In genomic region chr4:148896125-148896524, GRCm38 (mm10) we compare ENCODE assay signal across 23 mouse cellular contexts.
DNase-seq lines count a peak whose midpoint lies in the region; ATAC-seq and TF ChIP-seq lines count a peak whose summit lies in the region.
"Had no signal": no experiment of that assay in that cellular context is flagged by ENCODE, and none has a peak within 500 bp of the region (broad histone marks: within the 10 kb centered on the region; RNA-seq: fewer than 3 reads in every experiment).

No protein-coding gene starts in this region.

- TF ChIP-seq EP300 in stomach, postnatal 0 days (optimal IDR thresholded peaks at IDR 0.05) = no peak

- peaks cover 21% of the 10 kb centered on the region for H3K4me1 ChIP-seq in embryonic facial prominence, embryonic 15.5 days
- H3K4me1 ChIP-seq in embryonic facial prominence, embryonic 10.5 days = peaks cover 54% of the 10 kb centered on the region
- peaks cover 3% of the 10 kb centered on the region; the same call in 1 of the 2 replicates for H3K4me1 ChIP-seq in kidney, adult 2 months (ENCODE audit: control insufficient read depth, insufficient read depth, low read length)
- H3K4me1 ChIP-seq in kidney, postnatal 0 days (replicated peaks; ENCODE audit: insufficient read depth, low read length) = peaks cover 16% of the 10 kb centered on the region; the same call in 1 of the 2 replicates
- H3K4me1 ChIP-seq in stomach, postnatal 0 days (replicated peaks; ENCODE audit: control insufficient read depth, insufficient read depth) = peaks cover 6% of the 10 kb centered on the region

- no peak overlapping the region for H3K4me3 ChIP-seq in embryonic facial prominence, embryonic 15.5 days (replicated peaks)
- H3K4me3 ChIP-seq in embryonic facial prominence, embryonic 10.5 days = no peak overlapping the region
- no peak overlapping the region for H3K4me3 ChIP-seq in kidney, adult 2 months (ENCODE audit: insufficient read depth, low read depth, low read length)
- no peak overlapping the region for H3K4me3 ChIP-seq in kidney, postnatal 0 days (replicated peaks; ENCODE audit: low read depth, low read length)
- H3K4me3 ChIP-seq in stomach, postnatal 0 days (ENCODE audit: low read depth, low read length) = no peak overlapping the region
- H3K4me3 ChIP-seq: heart, embryonic 13.5 days had no signal

- ATAC-seq in embryonic facial prominence, embryonic 15.5 days (ENCODE audit: insufficient number of reproducible peaks, low FRiP score, low TSS enrichment, low read depth) = no peak
- no peak for ATAC-seq in kidney, postnatal 0 days (replicated peaks; ENCODE audit: low FRiP score, low read depth)
- ATAC-seq in stomach, postnatal 0 days (ENCODE audit: low FRiP score, low TSS enrichment) = no peak
- ATAC-seq: activated CD4-positive, CD25-positive, alpha-beta regulatory T cell, adult 4 months; forebrain, embryonic 14.5 days; forebrain, postnatal 0 days; hindbrain, postnatal 0 days had no signal

- no peak overlapping the region for H3K4me2 ChIP-seq in embryonic facial prominence, embryonic 15.5 days (replicated peaks)
- no peak overlapping the region for H3K4me2 ChIP-seq in kidney, postnatal 0 days (ENCODE audit: low read length)
- no peak overlapping the region for H3K4me2 ChIP-seq in stomach, postnatal 0 days (replicated peaks; ENCODE audit: low read depth)
- H3K4me2 ChIP-seq: heart, embryonic 13.5 days; hindbrain, embryonic 14.5 days had no signal

- TF ChIP-seq POLR2A in kidney, adult 2 months (IDR thresholded peaks at IDR 0.05; ENCODE audit: low read depth, low read length) = no peak

- 47% methylated on average over 6 of the region's 6 CpGs for WGBS in embryonic facial prominence, embryonic 15.5 days
- WGBS in embryonic facial prominence, embryonic 10.5 days = 56% methylated on average over 6 of the region's 6 CpGs
- 42% methylated on average over 6 of the region's 6 CpGs for WGBS in kidney, adult 2 months
- 47% methylated on average over 6 of the region's 6 CpGs for WGBS in kidney, postnatal 0 days
- 60% methylated on average over 6 of the region's 6 CpGs for WGBS in stomach, postnatal 0 days

- H3K36me3 ChIP-seq in embryonic facial prominence, embryonic 15.5 days = no peaks in the 10 kb centered on the region
- no peaks in the 10 kb centered on the region for H3K36me3 ChIP-seq in embryonic facial prominence, embryonic 10.5 days (replicated peaks)
- H3K36me3 ChIP-seq in kidney, adult 2 months (ENCODE audit: control insufficient read depth, insufficient read depth, low read length) = no peaks in the 10 kb centered on the region
- no peaks in the 10 kb centered on the region for H3K36me3 ChIP-seq in kidney, postnatal 0 days (ENCODE audit: insufficient read depth, low read length)
- no peaks in the 10 kb centered on the region for H3K36me3 ChIP-seq in stomach, postnatal 0 days (ENCODE audit: control insufficient read depth, insufficient read depth, low read length)
- H3K36me3 ChIP-seq: heart, embryonic 13.5 days had no signal

- H3K9ac ChIP-seq in embryonic facial prominence, embryonic 15.5 days = no peak overlapping the region
- H3K9ac ChIP-seq in kidney, postnatal 0 days (ENCODE audit: low read depth, low read length) = no peak overlapping the region
- H3K9ac ChIP-seq in stomach, postnatal 0 days (ENCODE audit: low read length) = no peak overlapping the region
- H3K9ac ChIP-seq: forebrain, postnatal 0 days; heart, embryonic 13.5 days had no signal

- TF ChIP-seq CTCF in kidney, adult 2 months (conservative IDR thresholded peaks at IDR 0.05; ENCODE audit: insufficient read depth, insufficient read length, low read depth, low read length) = no peak
- no peak for TF ChIP-seq CTCF in kidney, postnatal 0 days (IDR thresholded peaks at IDR 0.05; ENCODE audit: low read depth)
- no peak for TF ChIP-seq CTCF in stomach, postnatal 0 days (IDR thresholded peaks at IDR 0.05; ENCODE audit: low read depth)

- DNase-seq in embryonic facial prominence, embryonic 10.5 days (ENCODE audit: low spot score) = no peak
- peak; percentile 43 for DNase-seq in kidney, adult 2 months
- DNase-seq in kidney, adult 11 months = no peak
- DNase-seq in kidney, postnatal 0 days (ENCODE audit: low spot score) = no peak
- DNase-seq in kidney, postnatal 10 days = no peak
- no peak for DNase-seq in stomach, postnatal 0 days (ENCODE audit: low spot score)
- DNase-seq in gastrocnemius, adult 18-20 months (ENCODE audit: low spot score) = no peak
- DNase-seq: adrenal gland, adult 8-10 months; adrenal gland, postnatal 25 days; cerebellum, adult 11-12 months; cerebellum, adult 8-10 months; cerebellum, postnatal 10 days; cerebellum, postnatal 36 days; embryo, embryonic 11 days; forebrain, postnatal 0 days; gastrocnemius, postnatal 25 days; heart, adult 18-20 months had no signal

- peak overlapping the region; percentile 65 for H3K27ac ChIP-seq in embryonic facial prominence, embryonic 15.5 days (replicated peaks)
- no peak overlapping the region for H3K27ac ChIP-seq in embryonic facial prominence, embryonic 10.5 days (replicated peaks)
- no peak overlapping the region for H3K27ac ChIP-seq in kidney, adult 2 months (ENCODE audit: insufficient read depth, low read depth, low read length)
- peak overlapping the region; percentile 21; the same call in 1 of the 2 replicates for H3K27ac ChIP-seq in kidney, postnatal 0 days
- peak overlapping the region; percentile 45 for H3K27ac ChIP-seq in stomach, postnatal 0 days (replicated peaks)
- H3K27ac ChIP-seq: heart, embryonic 13.5 days; hindbrain, embryonic 14.5 days; hindbrain, postnatal 0 days had no signal

- peaks cover 86% of the 10 kb centered on the region for H3K27me3 ChIP-seq in embryonic facial prominence, embryonic 15.5 days
- peaks cover 100% of the 10 kb centered on the region for H3K27me3 ChIP-seq in embryonic facial prominence, embryonic 10.5 days (replicated peaks; ENCODE audit: low read depth, poor library complexity, severe bottlenecking)
- no peaks in the 10 kb centered on the region for H3K27me3 ChIP-seq in kidney, adult 2 months (replicated peaks; ENCODE audit: control insufficient read depth, insufficient read depth, low read length)
- no peaks in the 10 kb centered on the region for H3K27me3 ChIP-seq in kidney, postnatal 0 days (ENCODE audit: insufficient read depth, low read length)
- no peaks in the 10 kb centered on the region for H3K27me3 ChIP-seq in stomach, postnatal 0 days (ENCODE audit: control insufficient read depth, insufficient read depth, low read length)

- H3K9me3 ChIP-seq in embryonic facial prominence, embryonic 15.5 days (replicated peaks) = no peaks in the 10 kb centered on the region
- H3K9me3 ChIP-seq in embryonic facial prominence, embryonic 10.5 days = no peaks in the 10 kb centered on the region
- H3K9me3 ChIP-seq in kidney, postnatal 0 days (replicated peaks; ENCODE audit: low read length) = no peaks in the 10 kb centered on the region
- H3K9me3 ChIP-seq in stomach, postnatal 0 days (ENCODE audit: control insufficient read depth, low read length) = no peaks in the 10 kb centered on the region
- H3K9me3 ChIP-seq: heart, embryonic 13.5 days had no signal

Comparison
In these comparisons a context has a peak if more than half of its experiments do, and no peak if none do; other contexts are left out.
1. H3K27ac ChIP-seq: peak in embryonic facial prominence, embryonic 15.5 days (single experiment), kidney, postnatal 0 days (single experiment) and stomach, postnatal 0 days (single experiment); none in embryonic facial prominence, embryonic 10.5 days (single experiment) and kidney, adult 2 months (single experiment).